Mouse (Mus musculus): ENCODE measurements around the gene Mfsd11. TPM values are rescaled to one million over a fixed set of nuclear protein-coding genes. Genes with fewer than 3 reads are reported as not detected.
A peak's percentile ranks its signal among the peaks of the same experiment; 100 is the strongest.

The Mfsd11 gene
- polyA plus RNA-seq, 1 experiment from 2014 or later = 56.3 TPM

GRCm38 (mm10) chr11:116812793-116813529 is 39.3 kb upstream of the Mfsd11 start:
- Histone ChIP-seq H3K9ac (no peak overlapping the region), H3K36me3 (no peaks in the 10 kb centered on the region), H3K27me3 (no peaks in the 10 kb centered on the region), H3K4me2 (peak overlapping the region; percentile 31; the same call in 1 of the 2 replicates), H3K27ac (replicated peaks) (peak overlapping the region; percentile 98), H3K9me3 (no peaks in the 10 kb centered on the region), H3K4me1 (replicated peaks) (peaks cover 71% of the 10 kb centered on the region), H3K4me3 (no peak overlapping the region)
- ATAC-seq (ENCODE audit: low FRiP score, low read depth) = peak; percentile 4; the same call in 1 of the 2 replicates
- 31% methylated on average over 21 of the region's 21 CpGs for WGBS

DNA sequence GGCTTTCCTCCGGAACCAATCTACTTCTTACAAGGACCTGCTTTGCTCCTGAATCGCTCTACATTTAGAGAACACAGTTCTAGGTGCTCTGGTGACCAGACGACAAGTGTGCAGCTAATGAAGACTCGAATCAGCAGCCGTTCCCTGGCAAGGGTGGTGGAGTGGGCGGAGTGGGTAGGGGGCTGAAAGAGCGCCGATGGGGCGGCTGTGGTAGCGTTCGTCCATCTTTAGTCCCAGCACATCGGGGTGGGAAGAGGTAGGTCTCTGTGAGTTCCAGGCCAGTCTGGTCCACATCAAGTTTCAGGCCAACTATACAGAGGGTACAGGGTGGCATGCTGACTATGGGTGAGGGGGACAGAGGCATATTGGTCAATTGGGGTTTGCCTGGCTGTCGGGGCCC is 38.6 kb upstream of the Mfsd11 start:
- H3K36me3 ChIP-seq = no peaks in the 10 kb centered on the region
- H3K27me3 ChIP-seq = no peaks in the 10 kb centered on the region
- H3K9me3 ChIP-seq = no peaks in the 10 kb centered on the region
- no peak overlapping the region for H3K4me3 ChIP-seq
- H3K4me1 ChIP-seq (replicated peaks) = peaks cover 66% of the 10 kb centered on the region
- no peak overlapping the region for H3K9ac ChIP-seq
- H3K4me2 ChIP-seq = peak overlapping the region; percentile 22
- ATAC-seq (ENCODE audit: low FRiP score, low read depth) = no peak
- H3K27ac ChIP-seq (replicated peaks) = peak overlapping the region; percentile 98
- 60% methylated on average over 13 of the region's 13 CpGs for WGBS

- WGBS = 3% methylated on average over 20 of the region's 20 CpGs
- no peaks in the 10 kb centered on the region for H3K27me3 ChIP-seq
- H3K9me3 ChIP-seq = no peaks in the 10 kb centered on the region
- H3K4me1 ChIP-seq (replicated peaks) = peaks cover 67% of the 10 kb centered on the region
- H3K4me2 ChIP-seq = peak overlapping the region; percentile 22
- no peak overlapping the region for H3K4me3 ChIP-seq
- H3K9ac ChIP-seq = peak overlapping the region; percentile 14; the same call in 1 of the 2 replicates
- peak overlapping the region; percentile 98 for H3K27ac ChIP-seq (replicated peaks)
- H3K36me3 ChIP-seq = no peaks in the 10 kb centered on the region
- peak; percentile 11; the same call in 1 of the 2 replicates for ATAC-seq (ENCODE audit: low FRiP score, low read depth)
Observed at GRCm38 (mm10) chr11:116814076-116814883, 38.0 kb upstream of the Mfsd11 start.

DNA sequence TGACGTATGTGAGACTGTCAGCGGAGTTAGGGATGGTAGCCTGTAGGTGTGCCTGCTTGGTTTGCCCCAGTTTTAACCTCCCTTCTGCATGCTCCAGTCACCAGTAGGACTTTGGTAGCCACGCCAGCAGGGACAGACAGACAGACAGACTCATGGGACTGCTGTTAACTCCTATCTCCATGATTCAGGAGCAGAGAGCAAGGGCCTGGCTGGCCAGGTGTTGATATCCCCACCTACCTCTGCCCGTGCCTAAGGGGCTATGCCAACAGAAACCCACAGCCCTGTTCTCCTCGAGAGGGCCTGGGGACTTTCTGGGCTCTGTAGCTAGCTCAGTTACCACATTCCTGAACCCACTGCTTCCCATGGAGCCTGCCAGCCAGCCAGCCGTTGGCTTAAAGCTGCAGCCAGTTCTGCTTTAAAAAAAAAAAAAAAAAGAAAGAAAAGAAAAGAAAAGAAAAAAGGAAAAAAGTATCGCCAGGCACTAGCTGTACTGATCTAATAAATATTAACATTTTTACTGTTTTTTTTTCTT is 37.3 kb upstream of the Mfsd11 start:
- Histone ChIP-seq H3K4me1 (replicated peaks) (peaks cover 63% of the 10 kb centered on the region), H3K9me3 (no peaks in the 10 kb centered on the region), H3K4me3 (no peak overlapping the region), H3K36me3 (no peaks in the 10 kb centered on the region), H3K27ac (replicated peaks) (peak overlapping the region; percentile 98), H3K27me3 (no peaks in the 10 kb centered on the region), H3K9ac (no peak overlapping the region), H3K4me2 (peak overlapping the region; percentile 22)
- no peak for ATAC-seq (ENCODE audit: low FRiP score, low read depth)
- 13% methylated on average over 7 of the region's 7 CpGs for WGBS

DNA sequence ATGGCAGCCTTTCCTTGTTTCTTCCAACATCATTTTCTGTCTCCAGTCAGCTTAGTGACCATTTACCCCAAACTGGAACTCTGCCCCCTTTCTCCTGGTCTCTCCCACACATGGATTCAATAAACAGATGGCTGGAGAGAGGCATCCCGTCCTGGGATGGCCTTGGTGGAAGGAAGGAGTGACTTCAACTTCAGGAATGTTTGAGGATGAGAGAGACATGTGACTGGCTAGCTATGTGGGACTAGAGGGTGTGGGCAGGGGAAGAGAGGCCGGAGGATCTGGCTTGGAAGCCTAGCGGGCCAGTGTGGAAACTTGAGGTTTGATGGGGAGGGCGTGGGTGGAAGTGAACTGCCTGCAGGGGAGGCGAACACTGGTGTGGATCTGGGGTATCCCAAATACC is 35.5 kb upstream of the Mfsd11 start:
- Histone ChIP-seq H3K27me3 (no peaks in the 10 kb centered on the region), H3K36me3 (no peaks in the 10 kb centered on the region), H3K4me3 (no peak overlapping the region), H3K27ac (replicated peaks) (no peak overlapping the region), H3K9me3 (no peaks in the 10 kb centered on the region), H3K4me1 (replicated peaks) (peaks cover 52% of the 10 kb centered on the region), H3K9ac (no peak overlapping the region), H3K4me2 (no peak overlapping the region)
- ATAC-seq (ENCODE audit: low FRiP score, low read depth) = no peak
- 93% methylated on average over 5 of the region's 5 CpGs for WGBS

DNA sequence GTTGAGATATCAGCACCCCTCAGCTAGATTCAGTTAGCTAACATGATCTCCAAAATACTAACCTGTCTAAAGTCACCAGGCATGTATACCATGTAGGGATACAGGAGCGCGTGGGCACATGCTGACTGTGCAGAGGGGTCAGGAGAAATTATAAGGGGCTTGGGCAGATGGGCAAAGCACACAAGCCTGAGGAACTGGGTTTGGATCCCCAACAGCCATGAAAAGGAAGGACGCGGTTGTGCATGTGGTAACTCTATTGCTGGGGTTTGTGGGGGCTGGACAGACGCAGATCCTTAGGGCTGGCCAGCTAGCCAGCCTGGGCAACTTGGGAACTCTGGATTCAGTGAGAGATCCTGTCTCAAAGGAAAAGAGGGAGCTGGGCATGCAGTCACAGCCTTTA is 34.7 kb upstream of the Mfsd11 start:
- Histone ChIP-seq H3K36me3 (no peaks in the 10 kb centered on the region), H3K27ac (replicated peaks) (no peak overlapping the region)
- WGBS = 96% methylated on average over 5 of the region's 5 CpGs

DNA sequence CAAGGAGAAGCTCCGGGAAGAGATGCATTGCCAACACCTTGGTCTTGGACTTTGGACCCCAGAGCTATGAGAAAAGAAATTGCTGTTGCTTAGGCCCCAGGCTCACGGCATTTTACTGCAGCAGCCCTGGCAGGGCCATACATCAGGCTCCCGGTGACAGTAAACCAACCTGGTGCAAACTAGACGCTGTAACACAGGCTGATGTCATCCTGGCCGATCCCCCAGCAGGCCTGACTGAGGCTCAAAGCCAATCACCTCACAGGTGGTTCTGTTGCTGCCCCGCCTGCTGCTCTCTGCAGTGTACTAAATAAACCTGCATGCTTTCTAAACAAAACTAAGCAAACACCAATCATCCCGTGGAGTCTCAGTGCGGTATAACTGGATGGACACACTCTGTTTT is 33.5 kb upstream of the Mfsd11 start:
- Histone ChIP-seq H3K9me3 (no peaks in the 10 kb centered on the region), H3K4me2 (no peak overlapping the region), H3K36me3 (no peaks in the 10 kb centered on the region), H3K4me3 (no peak overlapping the region), H3K9ac (no peak overlapping the region), H3K27ac (replicated peaks) (peak overlapping the region; percentile 33; the same call in 1 of the 2 replicates), H3K4me1 (replicated peaks) (peaks cover 40% of the 10 kb centered on the region), H3K27me3 (no peaks in the 10 kb centered on the region)
- WGBS = 53% methylated on average over 8 of the region's 8 CpGs
- no peak for ATAC-seq (ENCODE audit: low FRiP score, low read depth)

More for the DNA sequence above, 34.7 kb upstream of the Mfsd11 start:
- Histone ChIP-seq H3K9me3 (no peaks in the 10 kb centered on the region), H3K27me3 (no peaks in the 10 kb centered on the region), H3K9ac (no peak overlapping the region), H3K4me3 (no peak overlapping the region), H3K4me2 (no peak overlapping the region), H3K4me1 (replicated peaks) (peaks cover 51% of the 10 kb centered on the region)
- no peak for ATAC-seq (ENCODE audit: low FRiP score, low read depth)

GRCm38 (mm10) chr11:116819932-116820593 is 32.2 kb upstream of the Mfsd11 start:
- Histone ChIP-seq H3K27ac (replicated peaks) (no peak overlapping the region), H3K4me2 (no peak overlapping the region), H3K4me1 (replicated peaks) (peaks cover 28% of the 10 kb centered on the region), H3K4me3 (no peak overlapping the region), H3K9me3 (no peaks in the 10 kb centered on the region), H3K36me3 (no peaks in the 10 kb centered on the region), H3K9ac (no peak overlapping the region), H3K27me3 (no peaks in the 10 kb centered on the region)
- no peak for ATAC-seq (ENCODE audit: low FRiP score, low read depth)
- 82% methylated on average over 5 of the region's 5 CpGs for WGBS

GRCm38 (mm10) chr11:116821057-116821940 is 30.9 kb upstream of the Mfsd11 start:
- Histone ChIP-seq H3K27me3 (no peaks in the 10 kb centered on the region), H3K4me2 (no peak overlapping the region), H3K27ac (replicated peaks) (no peak overlapping the region), H3K9me3 (no peaks in the 10 kb centered on the region), H3K9ac (no peak overlapping the region), H3K4me3 (no peak overlapping the region), H3K4me1 (replicated peaks) (peaks cover 34% of the 10 kb centered on the region), H3K36me3 (no peaks in the 10 kb centered on the region)
- WGBS = 45% methylated on average over 13 of the region's 13 CpGs
- no peak for ATAC-seq (ENCODE audit: low FRiP score, low read depth)

GRCm38 (mm10) chr11:116822215-116822614 is 30.0 kb upstream of the Mfsd11 start:
- peaks cover 44% of the 10 kb centered on the region for H3K4me1 ChIP-seq (replicated peaks)
- H3K36me3 ChIP-seq = no peaks in the 10 kb centered on the region
- ATAC-seq (ENCODE audit: low FRiP score, low read depth) = no peak
- no peaks in the 10 kb centered on the region for H3K27me3 ChIP-seq
- no peak overlapping the region for H3K27ac ChIP-seq (replicated peaks)
- H3K4me3 ChIP-seq = no peak overlapping the region
- H3K4me2 ChIP-seq = no peak overlapping the region
- 60% methylated on average over 10 of the region's 10 CpGs for WGBS
- no peaks in the 10 kb centered on the region for H3K9me3 ChIP-seq
- H3K9ac ChIP-seq = no peak overlapping the region

DNA sequence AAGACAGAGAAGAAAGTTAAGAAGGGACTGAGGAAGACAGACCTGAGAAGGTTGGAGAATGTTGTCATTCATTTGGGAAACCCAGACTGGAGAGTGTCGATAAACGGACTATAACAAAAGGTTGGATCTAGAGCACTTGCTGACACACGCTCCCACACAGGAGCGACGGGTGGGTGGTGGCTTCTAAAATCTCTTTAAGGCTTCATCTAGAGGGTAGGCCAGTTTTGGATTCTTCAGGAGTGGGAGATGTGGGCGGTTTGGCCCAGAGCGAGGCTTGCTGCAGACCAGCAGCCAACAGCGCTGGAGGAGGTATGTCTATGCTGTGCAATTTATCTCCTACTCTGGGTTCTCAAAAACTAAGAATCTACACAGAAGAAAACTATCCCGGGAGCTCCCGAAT is 29.6 kb upstream of the Mfsd11 start:
- no peak overlapping the region for H3K9ac ChIP-seq
- H3K27me3 ChIP-seq = no peaks in the 10 kb centered on the region
- WGBS = 92% methylated on average over 10 of the region's 10 CpGs
- H3K27ac ChIP-seq (replicated peaks) = no peak overlapping the region
- no peaks in the 10 kb centered on the region for H3K9me3 ChIP-seq
- H3K4me1 ChIP-seq (replicated peaks) = peaks cover 48% of the 10 kb centered on the region
- H3K4me3 ChIP-seq = no peak overlapping the region
- ATAC-seq (ENCODE audit: low FRiP score, low read depth) = no peak
- H3K36me3 ChIP-seq = no peaks in the 10 kb centered on the region
- H3K4me2 ChIP-seq = no peak overlapping the region

Measured in hindbrain, embryonic 15.5 days (tissue).